Mouse (Mus musculus) liver, embryonic 14.5 days (tissue): Measurements from ENCODE around the gene Fam19a3. TPM values are rescaled to one million over a fixed set of nuclear protein-coding genes. Genes with fewer than 3 reads are reported as not detected.

ENCODE experiments used
- ATAC-seq: fragments of 200-750 bp; cut with Nextera tagmentation; 2 replicates; pipeline ENCODE4 v1.8.0; 2017; ENCODE audit warnings: moderate number of reproducible peaks, mild to moderate bottlenecking, moderate library complexity; ENCODE audit not compliant: insufficient read depth
- DNase-seq, 3 experiments: peaks; one replicate each; pipeline ENCODE4 v3.0.0-alpha.2; 2012 to 2013; ENCODE audit warnings: low read depth in 3 of 3, low spot score in 3 of 3
- H3K27ac ChIP-seq: fragments of 300-500 bp; sonication (generic); 2 replicates; pipeline ENCODE4 v1.5.1; 2014; ENCODE audit warnings: moderate library complexity, mild to moderate bottlenecking, control low read depth, inconsistent platforms
- H3K27me3 ChIP-seq: fragments of 300-500 bp; sonication (generic); 2 replicates; pipeline ENCODE4 v1.6.1; 2014; ENCODE audit warnings: mild to moderate bottlenecking, low read length, moderate library complexity; ENCODE audit not compliant: control insufficient read depth, insufficient read depth
- H3K36me3 ChIP-seq: fragments of 300-500 bp; sonication (generic); replicated peaks from 2 replicates; pipeline ENCODE4 v1.6.1; 2014; ENCODE audit warnings: low read depth; ENCODE audit not compliant: control insufficient read depth, insufficient read depth
- H3K4me1 ChIP-seq, 2 experiments: fragments of 200-500 bp in 1 of 2; fragments of 300-500 bp in 1 of 2; sonication (generic) in 1 of 2; replicated peaks; 2 replicates each; pipeline ENCODE4 v1.6.1; 2012 to 2014; ENCODE audit warnings: antibody characterized with exemption in 1 of 2, inconsistent platforms in 1 of 2, low read length in 1 of 2; ENCODE audit not compliant: control insufficient read depth in 2 of 2, insufficient read depth in 2 of 2
- H3K4me2 ChIP-seq: fragments of 300-500 bp; sonication (generic); 2 replicates; pipeline ENCODE4 v1.6.1; 2014; ENCODE audit warnings: low read depth, mild to moderate bottlenecking, control low read depth, moderate library complexity
- H3K4me3 ChIP-seq, 2 experiments: fragments of 200-500 bp in 1 of 2; fragments of 300-500 bp in 1 of 2; sonication (generic) in 1 of 2; 2 replicates each; pipeline ENCODE4 v1.5.1; 2012 to 2014; ENCODE audit warnings: low read depth in 2 of 2, low read length in 2 of 2, mild to moderate bottlenecking in 2 of 2, control low read depth in 1 of 2, inconsistent platforms in 1 of 2, moderate library complexity in 1 of 2; ENCODE audit not compliant: insufficient read depth in 1 of 2
- H3K9ac ChIP-seq: fragments of 300-500 bp; sonication (generic); replicated peaks from 2 replicates; pipeline ENCODE4 v1.6.1; 2014; ENCODE audit warnings: mild to moderate bottlenecking, control low read depth, moderate library complexity
- H3K9me3 ChIP-seq: fragments of 300-500 bp; sonication (generic); 2 replicates; pipeline ENCODE4 v1.6.1; 2016; ENCODE audit warnings: low read length, mixed read lengths; ENCODE audit not compliant: control insufficient read depth
- CTCF ChIP-seq: IDR thresholded peaks from 2 replicates; pipeline ENCODE4 v1.5.1; 2016; ENCODE audit warnings: antibody characterized with exemption, low read depth, control low read depth
- EP300 ChIP-seq: IDR thresholded peaks from 2 replicates; pipeline ENCODE4 v1.6.1; 2016; ENCODE audit warnings: antibody characterized with exemption, low read depth
- WGBS: fragments of 180-500 bp; shearing (Covaris S2); extraction: QIAGEN DNeasy Blood & Tissue Kit; methylation state at CpG from one replicate; pipeline ENCODE4 v1.1.7; 2014; ENCODE audit not compliant: insufficient replicate concordance; 5-methylcytosine and 5-hydroxymethylcytosine counted together
- polyA plus RNA-seq, 2 experiments: library from polyadenylated mRNA; depleted of rRNA in 1 of 2; stranded (reverse) in 1 of 2; unstranded in 1 of 2; fragments of >200 nt; fragmentation: Nextera tagmentation in 1 of 2; extraction: Ambion mirVana in 1 of 2; gene quantifications; 2 replicates each; pipeline versions ENCODE4 v1.2.1 to v1.2.3; 2012 to 2014

The Fam19a3 gene
- polyA plus RNA-seq, 2 experiments = 0.01 TPM; not detected in 1

- no peaks in the 10 kb centered on the region for H3K9me3 ChIP-seq
- no peaks in the 10 kb centered on the region for H3K36me3 ChIP-seq
- H3K4me2 ChIP-seq = no peak overlapping the region
- H3K9ac ChIP-seq = no peak overlapping the region
- ATAC-seq (no peak), DNase-seq (no peak)
- WGBS = 50% methylated on average over 3 of the region's 3 CpGs
- no peak overlapping the region for H3K27ac ChIP-seq
- TF ChIP-seq EP300 = no peak
- TF ChIP-seq CTCF = no peak
- no peaks in the 10 kb centered on the region for H3K4me1 ChIP-seq
- no peak overlapping the region for H3K4me3 ChIP-seq
- H3K27me3 ChIP-seq = no peaks in the 10 kb centered on the region
Measured at GRCm38 (mm10) chr3:104732907-104733306, 48.7 kb downstream of the Fam19a3 start.

GRCm38 (mm10) chr3:104729270-104729839 lies 52.3 kb downstream of the Fam19a3 start:
- no peaks in the 10 kb centered on the region for H3K4me1 ChIP-seq
- DNase-seq = no peak
- H3K27ac ChIP-seq = no peak overlapping the region
- 61% methylated on average over 6 of the region's 6 CpGs for WGBS
- H3K4me2 ChIP-seq = no peak overlapping the region
- H3K36me3 ChIP-seq = no peaks in the 10 kb centered on the region
- no peaks in the 10 kb centered on the region for H3K27me3 ChIP-seq
- ATAC-seq = no peak
- H3K9ac ChIP-seq = no peak overlapping the region
- TF ChIP-seq CTCF (no peak), EP300 (no peak)
- H3K4me3 ChIP-seq = no peak overlapping the region
- H3K9me3 ChIP-seq = no peaks in the 10 kb centered on the region

Other genes with a start within 250 kb of the Fam19a3 start
- gene Slc16a1, start 143.2 kb downstream of the Fam19a3 start, polyA plus RNA-seq (2012; rRNA removed) = 34.1 and 38.6 TPM in 2 replicates
- gene Slc16a1, start 143.2 kb downstream of the Fam19a3 start, polyA plus RNA-seq (2014; fragmentation: Nextera tagmentation; extraction: Ambion mirVana) = 83.8 and 93.9 TPM in 2 replicates
- gene Ppm1j, start 784 bp downstream of the Fam19a3 start, polyA plus RNA-seq (2012; rRNA removed) = 0.17 and 0.28 TPM in 2 replicates
- not detected in 2 replicates for gene Ppm1j, start 784 bp downstream of the Fam19a3 start, polyA plus RNA-seq (2014; fragmentation: Nextera tagmentation; extraction: Ambion mirVana)
- 14.5 and 14.8 TPM in 2 replicates for gene Rhoc, start 6.5 kb upstream of the Fam19a3 start, polyA plus RNA-seq (2012; rRNA removed)
- 14.5 and 16.5 TPM in 2 replicates for gene Rhoc, start 6.5 kb upstream of the Fam19a3 start, polyA plus RNA-seq (2014; fragmentation: Nextera tagmentation; extraction: Ambion mirVana)
- gene Mov10, start 36.7 kb upstream of the Fam19a3 start, polyA plus RNA-seq (2012; rRNA removed) = 8.1 and 8.3 TPM in 2 replicates
- 16.3 and 19.8 TPM in 2 replicates for gene Mov10, start 36.7 kb upstream of the Fam19a3 start, polyA plus RNA-seq (2014; fragmentation: Nextera tagmentation; extraction: Ambion mirVana)
- gene St7l, start 82.2 kb upstream of the Fam19a3 start, polyA plus RNA-seq (2012; rRNA removed) = 3.0 and 3.9 TPM in 2 replicates
- gene St7l, start 82.2 kb upstream of the Fam19a3 start, polyA plus RNA-seq (2014; fragmentation: Nextera tagmentation; extraction: Ambion mirVana) = 8.9 and 11.1 TPM in 2 replicates
- gene Capza1, start 82.7 kb upstream of the Fam19a3 start, polyA plus RNA-seq (2012; rRNA removed) = 23.4 and 30.4 TPM in 2 replicates
- 84.0 and 89.6 TPM in 2 replicates for gene Capza1, start 82.7 kb upstream of the Fam19a3 start, polyA plus RNA-seq (2014; fragmentation: Nextera tagmentation; extraction: Ambion mirVana)
- 0.04 and 0.06 TPM in 2 replicates for gene Wnt2b, start 180.1 kb upstream of the Fam19a3 start, polyA plus RNA-seq (2012; rRNA removed)
- 0.13 TPM in 1 of 2 replicates, not detected in the other for gene Wnt2b, start 180.1 kb upstream of the Fam19a3 start, polyA plus RNA-seq (2014; fragmentation: Nextera tagmentation; extraction: Ambion mirVana)